Mouse (Mus musculus) midbrain, embryonic 11.5 days (tissue): ENCODE results near the gene Tex26. TPM values are rescaled to one million over a fixed set of nuclear protein-coding genes. Genes with fewer than 3 reads are reported as not detected.

Experiments used
- ATAC-seq: fragments of 200-750 bp; cut with Nextera tagmentation; 2 replicates; pipeline ENCODE4 v1.8.0; 2017; ENCODE audit warnings: moderate TSS enrichment, moderate library complexity; ENCODE audit not compliant: low FRiP score
- DNase-seq: peaks from one replicate; pipeline ENCODE4 v3.0.0; 2015; ENCODE audit warnings: low spot score; ENCODE audit errors: missing footprints
- H3K27ac ChIP-seq: fragments of 300-500 bp; sonication (generic); 2 replicates; pipeline ENCODE4 v1.5.1; 2014; ENCODE audit warnings: low read depth, low read length
- H3K27me3 ChIP-seq: fragments of 300-500 bp; sonication (generic); 2 replicates; pipeline ENCODE4 v1.6.1; 2014; ENCODE audit warnings: mild to moderate bottlenecking, low read length, moderate library complexity, mixed read lengths; ENCODE audit not compliant: control insufficient read depth, insufficient read depth
- H3K36me3 ChIP-seq: fragments of 300-500 bp; sonication (generic); 2 replicates; pipeline ENCODE4 v1.6.1; 2014; ENCODE audit warnings: mild to moderate bottlenecking, low read length, moderate library complexity, mixed read lengths; ENCODE audit not compliant: control insufficient read depth, insufficient read depth
- H3K4me1 ChIP-seq: fragments of 300-500 bp; sonication (generic); 2 replicates; pipeline ENCODE4 v1.6.1; 2014; ENCODE audit warnings: low read length; ENCODE audit not compliant: control insufficient read depth, insufficient read depth
- H3K4me2 ChIP-seq: fragments of 300-500 bp; sonication (generic); 2 replicates; pipeline ENCODE4 v1.6.1; 2014; ENCODE audit warnings: mild to moderate bottlenecking, moderate library complexity
- H3K4me3 ChIP-seq: fragments of 300-500 bp; sonication (generic); 2 replicates; pipeline ENCODE4 v1.5.1; 2014; ENCODE audit warnings: low read depth, low read length
- H3K9ac ChIP-seq: fragments of 300-500 bp; sonication (generic); 2 replicates; pipeline ENCODE4 v1.6.1; 2014; ENCODE audit warnings: low read length
- H3K9me3 ChIP-seq: fragments of 300-500 bp; sonication (generic); 2 replicates; pipeline ENCODE4 v1.6.1; 2016; ENCODE audit warnings: low read length; ENCODE audit not compliant: control insufficient read depth
- WGBS: fragments of 180-500 bp; shearing (Covaris S2); extraction: QIAGEN DNeasy Blood & Tissue Kit; methylation state at CpG from one replicate; pipeline ENCODE4 v1.1.7; 2014; 5-methylcytosine and 5-hydroxymethylcytosine counted together
- polyA plus RNA-seq: library from polyadenylated mRNA; unstranded; fragments of >200 nt; fragmentation: Nextera tagmentation; extraction: Ambion mirVana; gene quantifications from 2 replicates; pipeline ENCODE4 v1.2.1, GENCODE M21; 2014

The Tex26 gene
- polyA plus RNA-seq, 1 experiment from 2014 or later = 1.2 TPM

DNA sequence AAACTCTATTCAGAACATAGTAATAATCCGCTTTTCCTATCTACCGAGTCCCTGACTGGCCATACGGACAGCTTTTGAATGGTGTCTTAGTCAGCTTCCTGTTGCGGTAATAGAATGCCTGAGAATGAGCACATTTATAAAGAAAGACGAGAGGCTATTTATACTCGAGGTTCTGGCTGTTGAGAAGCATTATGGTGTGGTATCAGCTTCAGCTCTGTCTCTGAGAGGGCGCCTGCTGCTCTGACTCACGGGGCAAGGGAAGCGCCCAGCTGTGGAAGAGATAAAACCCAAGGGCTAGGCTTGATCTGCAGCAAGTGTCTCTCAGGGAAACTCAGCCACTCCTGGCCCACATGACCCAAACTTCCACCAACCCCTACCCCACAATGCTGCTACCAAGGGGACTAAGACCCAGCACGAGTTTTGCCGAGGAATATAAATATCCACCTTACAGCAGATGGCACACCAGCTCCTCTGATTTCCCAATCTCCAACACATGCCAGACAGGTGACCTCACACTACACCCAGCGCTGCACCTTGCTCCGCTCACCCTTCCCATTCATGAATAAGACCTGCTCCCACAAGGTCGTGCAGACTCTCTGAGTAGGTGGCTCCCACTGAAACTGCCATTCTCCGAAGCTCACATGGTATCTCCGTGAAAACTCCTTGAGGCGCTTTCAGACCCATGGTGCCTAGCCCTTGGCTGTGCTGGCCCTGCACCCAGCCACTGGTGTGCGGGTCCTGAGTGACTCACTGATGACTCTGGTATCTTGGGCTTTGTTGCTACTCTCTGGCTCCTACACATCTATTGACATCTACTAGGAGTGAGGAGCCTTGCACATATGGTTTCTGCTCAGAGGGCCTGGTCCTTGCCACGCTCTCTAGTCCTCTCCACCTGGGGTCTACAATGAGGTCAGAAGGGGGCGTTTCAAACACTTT, 68.9 kb downstream of the Tex26 start:
- DNase-seq (no peak), ATAC-seq (no peak)
- no peak overlapping the region for H3K4me3 ChIP-seq
- no peaks in the 10 kb centered on the region for H3K36me3 ChIP-seq
- peaks cover 3% of the 10 kb centered on the region for H3K4me1 ChIP-seq
- no peaks in the 10 kb centered on the region; the same call in 1 of the 2 replicates for H3K27me3 ChIP-seq
- 87% methylated on average over 20 of the region's 20 CpGs for WGBS
- no peak overlapping the region for H3K9ac ChIP-seq
- H3K4me2 ChIP-seq = no peak overlapping the region
- no peak overlapping the region for H3K27ac ChIP-seq
- H3K9me3 ChIP-seq = no peaks in the 10 kb centered on the region

GRCm38 (mm10) chr5:149510323-149510722, 70.9 kb downstream of the Tex26 start:
- no peak overlapping the region for H3K4me2 ChIP-seq
- DNase-seq = no peak
- no peaks in the 10 kb centered on the region for H3K36me3 ChIP-seq
- 82% methylated on average over 13 of the region's 13 CpGs for whole genome bisulfite sequencing
- H3K27me3 ChIP-seq = no peaks in the 10 kb centered on the region; the same call in 1 of the 2 replicates
- no peak overlapping the region for H3K27ac ChIP-seq
- H3K9me3 ChIP-seq = no peaks in the 10 kb centered on the region
- H3K4me1 ChIP-seq = peaks cover 14% of the 10 kb centered on the region
- H3K4me3 ChIP-seq = no peak overlapping the region
- H3K9ac ChIP-seq = no peak overlapping the region
- no peak for ATAC-seq

GRCm38 (mm10) chr5:149512695-149513094, 73.2 kb downstream of the Tex26 start:
- no peaks in the 10 kb centered on the region; the same call in 1 of the 2 replicates for H3K27me3 ChIP-seq
- H3K9me3 ChIP-seq = no peaks in the 10 kb centered on the region
- no peak for ATAC-seq
- peaks cover 14% of the 10 kb centered on the region for H3K4me1 ChIP-seq
- H3K4me2 ChIP-seq = no peak overlapping the region
- H3K4me3 ChIP-seq = no peak overlapping the region
- no peak overlapping the region for H3K9ac ChIP-seq
- WGBS = 31% methylated on average over 3 of the region's 3 CpGs
- DNase-seq = no peak
- no peak overlapping the region for H3K27ac ChIP-seq
- no peaks in the 10 kb centered on the region for H3K36me3 ChIP-seq

DNA sequence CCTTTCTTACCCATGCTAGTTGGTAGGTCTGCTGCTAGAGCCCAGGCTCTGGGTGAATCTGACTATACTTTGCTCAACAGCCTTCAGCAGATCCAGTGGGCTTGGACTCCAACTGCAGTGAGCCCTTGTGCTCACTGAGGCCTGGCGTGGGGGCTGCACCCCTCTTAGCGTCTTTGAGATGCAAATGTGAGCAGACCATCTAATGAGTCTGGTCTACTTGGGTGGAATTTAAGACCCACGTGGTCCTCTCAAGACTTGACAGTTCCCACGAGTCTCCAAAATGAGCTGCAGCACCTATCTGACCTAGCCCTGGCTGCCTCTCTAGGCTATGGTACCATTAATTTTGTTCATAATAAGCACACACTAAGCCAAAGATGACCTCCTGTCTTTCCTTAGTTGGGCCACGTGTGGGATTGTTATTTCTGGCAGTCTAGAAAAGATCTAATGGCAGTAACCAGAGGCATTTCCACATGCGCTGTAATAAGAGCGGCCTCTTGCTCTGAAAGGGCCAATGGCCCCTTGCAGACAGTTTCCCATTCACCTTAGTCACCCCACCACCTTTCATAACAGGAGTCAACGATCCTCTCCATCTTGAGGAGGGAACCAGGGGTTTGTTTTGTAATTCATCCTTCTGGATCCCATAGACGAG, 74.1 kb downstream of the Tex26 start:
- no peak overlapping the region for H3K9ac ChIP-seq
- ATAC-seq (peak; percentile 23; the same call in 1 of the 2 replicates), DNase-seq (no peak)
- H3K9me3 ChIP-seq = no peaks in the 10 kb centered on the region
- no peaks in the 10 kb centered on the region; the same call in 1 of the 2 replicates for H3K27me3 ChIP-seq
- H3K36me3 ChIP-seq = no peaks in the 10 kb centered on the region
- H3K4me2 ChIP-seq = no peak overlapping the region
- 47% methylated on average over 9 of the region's 9 CpGs for WGBS
- H3K27ac ChIP-seq = peak overlapping the region; percentile 49; the same call in 1 of the 2 replicates
- no peak overlapping the region for H3K4me3 ChIP-seq
- H3K4me1 ChIP-seq = peaks cover 14% of the 10 kb centered on the region

GRCm38 (mm10) chr5:149514087-149514671, 74.7 kb downstream of the Tex26 start:
- H3K4me3 ChIP-seq = no peak overlapping the region
- no peaks in the 10 kb centered on the region for H3K36me3 ChIP-seq
- ATAC-seq = peak; percentile 76
- H3K27ac ChIP-seq = peak overlapping the region; percentile 49; the same call in 1 of the 2 replicates
- H3K4me1 ChIP-seq = peaks cover 14% of the 10 kb centered on the region
- H3K27me3 ChIP-seq = no peaks in the 10 kb centered on the region; the same call in 1 of the 2 replicates
- no peak overlapping the region for H3K9ac ChIP-seq
- H3K4me2 ChIP-seq = 0 out of 2 replicates have a peak overlapping the region, but pooled peaks have one; percentile 3
- WGBS = 32% methylated on average over 14 of the region's 14 CpGs
- peak; percentile 94 for DNase-seq
- no peaks in the 10 kb centered on the region for H3K9me3 ChIP-seq

- WGBS = 66% methylated on average over 3 of the region's 3 CpGs
- no peaks in the 10 kb centered on the region for H3K36me3 ChIP-seq
- H3K27ac ChIP-seq = 0 out of 2 replicates have a peak overlapping the region, but pooled peaks have one; percentile 3
- no peak overlapping the region for H3K4me2 ChIP-seq
- no peak overlapping the region for H3K4me3 ChIP-seq
- no peaks in the 10 kb centered on the region; the same call in 1 of the 2 replicates for H3K27me3 ChIP-seq
- H3K9ac ChIP-seq = no peak overlapping the region
- DNase-seq (no peak), ATAC-seq (no peak)
- H3K4me1 ChIP-seq = peaks cover 14% of the 10 kb centered on the region
- H3K9me3 ChIP-seq = no peaks in the 10 kb centered on the region
Observed at GRCm38 (mm10) chr5:149514890-149515289, 75.4 kb downstream of the Tex26 start.

DNA sequence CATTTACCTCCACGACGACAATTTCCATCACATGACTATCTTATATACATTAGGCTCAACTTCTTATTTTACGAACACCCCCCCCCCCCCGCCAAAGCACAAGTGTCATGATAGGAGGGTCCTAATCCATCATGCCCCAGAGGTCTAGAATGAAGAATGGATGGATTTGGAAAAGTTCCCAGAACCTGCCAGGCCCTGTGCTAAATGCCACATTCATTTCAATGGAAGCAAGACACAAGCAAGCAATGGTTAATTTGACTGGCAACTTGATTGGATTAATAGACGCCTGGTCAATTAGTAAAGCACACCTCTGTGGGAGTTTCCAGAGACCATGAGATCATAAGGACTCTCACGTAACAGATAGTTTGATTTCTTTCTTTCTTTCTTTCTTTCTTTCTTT, 77.7 kb downstream of the Tex26 start:
- H3K9ac ChIP-seq = no peak overlapping the region
- ATAC-seq (no peak), DNase-seq (no peak)
- WGBS = 86% methylated on average over 6 of the region's 6 CpGs
- H3K4me2 ChIP-seq = no peak overlapping the region
- no peaks in the 10 kb centered on the region for H3K36me3 ChIP-seq
- H3K27me3 ChIP-seq = no peaks in the 10 kb centered on the region
- H3K4me3 ChIP-seq = no peak overlapping the region
- H3K4me1 ChIP-seq = peaks cover 14% of the 10 kb centered on the region
- no peaks in the 10 kb centered on the region for H3K9me3 ChIP-seq
- H3K27ac ChIP-seq = no peak overlapping the region
